Mouse (Mus musculus): ENCODE results near the gene Trhr2. TPM values are rescaled to one million over a fixed set of nuclear protein-coding genes. Genes with fewer than 3 reads are reported as not detected.

Trhr2 gene
- polyA plus RNA-seq (2014; fragmentation: Illumina TruSeq; extraction: RNeasy Lipid Tissue Mini Kit (QIAGEN cat#74804); ENCODE audit: insufficient read depth, low read depth, low replicate concordance) = not detected

GRCm38 (mm10) chr8:122360696-122361416, at the start of gene Trhr2:
Gene Trhr2, minus strand, starts transcription at chr8:122360746.

GRCm38 (mm10) chr8:122376365-122377231, 16.1 kb upstream of the Trhr2 start, which contains the start of gene Zc3h18:
Gene Zc3h18, plus strand, starts transcription at chr8:122376609.

Other genes with a start within 250 kb of the Trhr2 start
- gene Zfpm1, start 78.6 kb downstream of the Trhr2 start, polyA plus RNA-seq (2014; fragmentation: Illumina TruSeq; extraction: RNeasy Lipid Tissue Mini Kit (QIAGEN cat#74804); ENCODE audit: insufficient read depth, low read depth, low replicate concordance) = 5.1 TPM
- gene Zc3h18, start 15.9 kb upstream of the Trhr2 start, polyA plus RNA-seq (2014; fragmentation: Illumina TruSeq; extraction: RNeasy Lipid Tissue Mini Kit (QIAGEN cat#74804); ENCODE audit: insufficient read depth, low read depth, low replicate concordance) = 12.5 TPM
- not detected for gene Il17c, start 61.3 kb upstream of the Trhr2 start, polyA plus RNA-seq (2014; fragmentation: Illumina TruSeq; extraction: RNeasy Lipid Tissue Mini Kit (QIAGEN cat#74804); ENCODE audit: insufficient read depth, low read depth, low replicate concordance)
- gene Cyba, start 72.2 kb upstream of the Trhr2 start, polyA plus RNA-seq (2014; fragmentation: Illumina TruSeq; extraction: RNeasy Lipid Tissue Mini Kit (QIAGEN cat#74804); ENCODE audit: insufficient read depth, low read depth, low replicate concordance) = 309 TPM
- 15.7 TPM for gene Mvd, start 82.7 kb upstream of the Trhr2 start, polyA plus RNA-seq (2014; fragmentation: Illumina TruSeq; extraction: RNeasy Lipid Tissue Mini Kit (QIAGEN cat#74804); ENCODE audit: insufficient read depth, low read depth, low replicate concordance)
- gene Snai3, start 100.0 kb upstream of the Trhr2 start, polyA plus RNA-seq (2014; fragmentation: Illumina TruSeq; extraction: RNeasy Lipid Tissue Mini Kit (QIAGEN cat#74804); ENCODE audit: insufficient read depth, low read depth, low replicate concordance) = 0.38 TPM
- gene Rnf166, start 115.3 kb upstream of the Trhr2 start, polyA plus RNA-seq (2014; fragmentation: Illumina TruSeq; extraction: RNeasy Lipid Tissue Mini Kit (QIAGEN cat#74804); ENCODE audit: insufficient read depth, low read depth, low replicate concordance) = 25.3 TPM
- 12.7 TPM for gene Ctu2, start 115.4 kb upstream of the Trhr2 start, polyA plus RNA-seq (2014; fragmentation: Illumina TruSeq; extraction: RNeasy Lipid Tissue Mini Kit (QIAGEN cat#74804); ENCODE audit: insufficient read depth, low read depth, low replicate concordance)
- 35.9 TPM for gene Piezo1, start 190.6 kb upstream of the Trhr2 start, polyA plus RNA-seq (2014; fragmentation: Illumina TruSeq; extraction: RNeasy Lipid Tissue Mini Kit (QIAGEN cat#74804); ENCODE audit: insufficient read depth, low read depth, low replicate concordance)
- 5.7 TPM for gene Cdt1, start 207.3 kb upstream of the Trhr2 start, polyA plus RNA-seq (2014; fragmentation: Illumina TruSeq; extraction: RNeasy Lipid Tissue Mini Kit (QIAGEN cat#74804); ENCODE audit: insufficient read depth, low read depth, low replicate concordance)
- gene Aprt, start 216.2 kb upstream of the Trhr2 start, polyA plus RNA-seq (2014; fragmentation: Illumina TruSeq; extraction: RNeasy Lipid Tissue Mini Kit (QIAGEN cat#74804); ENCODE audit: insufficient read depth, low read depth, low replicate concordance) = 101 TPM